Mouse (Mus musculus) heart, postnatal 10 days (tissue): ENCODE data around the gene Akap12. TPM values are rescaled to one million over a fixed set of nuclear protein-coding genes. Genes with fewer than 3 reads are reported as not detected.

ENCODE experiments used
- DNase-seq, 2 experiments: peaks; one replicate each; pipeline ENCODE4 v3.0.0; 2021
- intact Hi-C: fragments of 180-260 bp; cut with DNase I; formaldehyde crosslinking; loops from one replicate; pipeline ENCODE4 v1.15.1; 2025
- total RNA-seq, 2 experiments: library from RNA; stranded (reverse); gene quantifications; 2 replicates each; pipeline ENCODE4 v1.2.3; 2021

Gene Akap12
- total RNA-seq, 2 experiments from 2014 or later, result 62.8 to 68.4 TPM

- DNase-seq, result no peak
- intact Hi-C loops, result no loop called here
Observed at GRCm38 (mm10) chr10:4390550-4390949, 124.4 kb downstream of the Akap12 start.

- no peak for DNase-seq
- intact Hi-C loops, result no loop called here
Observed at GRCm38 (mm10) chr10:4391076-4391475, 124.9 kb downstream of the Akap12 start.

DNA sequence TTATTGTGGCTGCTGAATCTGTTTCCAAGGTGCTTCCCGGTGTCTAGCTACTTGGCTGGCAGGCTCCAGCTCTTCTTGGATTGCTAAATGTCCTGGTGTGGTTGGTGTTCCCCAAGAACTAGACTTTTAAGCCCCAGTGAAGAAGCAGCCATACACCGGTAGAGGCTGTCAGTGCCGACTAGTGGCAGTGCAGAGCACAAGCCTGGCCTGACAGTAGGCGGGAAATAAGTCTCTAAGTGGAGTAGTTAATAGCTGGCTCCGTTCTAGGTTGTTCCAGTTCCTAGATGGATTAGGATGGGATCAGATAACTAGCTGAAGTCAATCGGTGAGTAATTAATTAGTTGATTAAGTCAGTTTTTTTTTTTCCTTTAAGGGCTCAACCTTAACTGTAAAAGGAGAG is 125.7 kb downstream of the Akap12 start:
- peak; percentile 43 to 58 for DNase-seq

GRCm38 (mm10) chr10:4395321-4395720 is 129.1 kb downstream of the Akap12 start:
- DNase-seq, result no peak
- intact Hi-C loops, result no loop called here

More for the DNA sequence above, 125.7 kb downstream of the Akap12 start:
- intact Hi-C loops, result no loop called here

GRCm38 (mm10) chr10:4398058-4398457 is 131.9 kb downstream of the Akap12 start:
- intact Hi-C loops, result no loop called here
- DNase-seq, result no peak

DNA sequence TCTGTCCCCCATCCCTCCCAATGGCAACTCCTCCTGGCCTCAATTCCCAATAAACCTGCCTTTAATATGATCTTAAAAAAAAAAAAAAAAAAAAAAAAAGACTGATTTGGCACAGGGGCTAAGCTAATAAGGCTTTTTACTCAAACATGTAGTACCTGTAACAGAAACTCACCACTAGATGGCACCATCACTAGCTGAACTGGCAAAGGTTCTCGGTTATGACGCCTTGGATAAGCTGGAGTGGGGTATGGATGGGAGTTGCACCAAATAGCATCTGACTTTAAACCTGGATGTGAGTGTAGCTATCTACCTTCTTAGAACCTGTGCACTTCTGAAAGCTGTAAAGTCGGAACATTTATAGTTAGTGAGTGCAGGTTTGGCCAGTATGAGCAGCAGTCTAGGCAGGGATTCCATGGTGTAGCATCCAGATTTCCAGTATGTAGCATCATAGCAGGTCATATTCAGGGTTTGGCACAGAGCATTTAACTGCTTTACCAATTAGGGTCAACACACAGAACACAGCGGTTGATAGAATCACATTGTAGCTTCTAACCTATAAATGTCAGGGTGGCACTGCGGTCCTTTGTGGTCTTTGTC is 138.8 kb downstream of the Akap12 start:
- DNase-seq, result peak; percentile 64 to 80
- intact Hi-C loops, result loop anchor here (10.0 kb wide), 1 partner anchor 760 kb away; no protein-coding TSS in a partner anchor

DNA sequence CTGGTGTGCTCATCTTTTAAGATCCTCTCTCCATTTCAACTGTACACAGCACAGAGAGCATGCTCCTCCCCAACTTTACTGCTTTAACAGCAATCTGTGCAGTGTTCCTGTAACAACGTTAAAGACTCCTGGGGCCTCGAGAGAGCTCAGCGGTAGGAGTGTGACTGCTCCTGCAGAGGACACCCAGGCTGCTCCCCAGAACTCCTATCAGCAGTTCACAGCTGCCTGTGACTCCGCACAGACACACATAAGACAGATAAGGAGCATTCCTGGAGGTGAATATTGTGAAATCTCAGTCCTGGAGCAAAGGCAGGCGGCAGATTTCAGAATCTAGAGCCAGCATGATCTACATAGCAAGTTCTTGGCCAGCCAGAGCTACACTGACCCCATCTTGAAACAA is 139.3 kb downstream of the Akap12 start:
- peak in 1 of 2 experiments; percentile 36 for DNase-seq
- intact Hi-C loops, result loop anchor here (10.0 kb wide), 1 partner anchor 759 kb away; no protein-coding TSS in a partner anchor

GRCm38 (mm10) chr10:4407191-4407590 is 141.0 kb downstream of the Akap12 start:
- intact Hi-C loops, result loop anchor here (10.0 kb wide), 1 partner anchor 758 kb away; no protein-coding TSS in a partner anchor
- DNase-seq, result no peak

Other genes starting within 250 kb of the Akap12 start
- gene Zbtb2, start 121.7 kb downstream of the Akap12 start, total RNA-seq, result 1 to 10 TPM; 8.9 to 9.2 TPM
- 10 to 100 TPM; 48.5 to 49.9 TPM for gene Rmnd1, start 166.0 kb downstream of the Akap12 start, total RNA-seq
- gene Armt1, start 166.1 kb downstream of the Akap12 start, total RNA-seq, result 1 to 10 TPM; 8.2 to 8.9 TPM
- gene Ccdc170, start 216.1 kb downstream of the Akap12 start, total RNA-seq, result under 1 TPM; 0.07 to 0.34 TPM